Mouse (Mus musculus): ENCODE measurements around the gene Med15.
A peak's percentile ranks its signal among the peaks of the same experiment; 100 is the strongest.
"Not testable (repeated sequence)": the region's sequence is repeated elsewhere in the genome, so short reads cannot be mapped to it uniquely, and the experiment has no call there.

The Med15 gene

DNA sequence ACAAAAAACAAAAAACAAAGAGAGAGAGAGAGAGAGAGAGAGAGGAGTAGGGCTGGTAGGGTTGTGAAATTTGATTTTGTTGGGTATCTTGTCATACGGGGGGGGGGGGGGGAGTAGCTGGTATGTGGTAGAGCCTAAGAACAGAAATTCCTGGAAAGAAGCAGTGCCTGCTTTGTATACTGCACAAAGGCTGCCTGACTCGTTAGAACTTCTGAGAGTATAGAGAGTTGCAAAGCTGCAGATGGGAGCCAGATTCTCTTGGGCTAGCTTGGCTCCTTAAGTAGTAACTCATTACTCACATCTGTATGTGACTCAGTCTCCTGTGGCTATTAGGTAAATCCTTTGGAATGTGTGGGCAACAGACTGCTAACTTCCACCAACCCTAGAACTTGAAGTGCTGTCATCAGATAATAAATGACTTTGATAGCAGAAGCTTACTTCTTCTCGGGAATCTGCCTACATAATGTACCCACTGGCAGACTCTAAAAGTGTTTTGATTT, at the start of gene Med15:
Med15 (minus strand) TSS at position 51 of the 500 bp plus-strand sequence.
- DNase-seq (ENCODE audit: extremely low spot score): no peak

DNA sequence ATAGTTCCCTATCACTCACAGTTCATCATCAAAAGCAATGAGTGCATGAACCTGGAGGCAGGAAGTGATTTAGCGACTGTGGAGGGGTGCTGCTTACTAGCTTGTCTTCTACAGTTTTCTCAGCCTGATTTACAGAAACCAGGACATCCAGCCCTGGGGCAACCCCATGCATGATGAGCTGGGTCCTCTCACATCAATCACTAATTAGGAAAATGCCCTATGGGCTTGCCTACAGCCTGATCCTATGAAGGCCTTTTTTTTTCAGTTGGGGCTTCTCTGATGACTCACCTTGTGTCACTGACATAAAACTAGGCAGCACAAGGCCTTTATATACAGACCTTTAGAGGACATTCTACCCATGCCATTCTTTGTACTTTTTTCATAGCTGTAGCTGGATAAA, 47.0 kb upstream of the Med15 start:
- no peak for DNase-seq (ENCODE audit: extremely low spot score)

DNA sequence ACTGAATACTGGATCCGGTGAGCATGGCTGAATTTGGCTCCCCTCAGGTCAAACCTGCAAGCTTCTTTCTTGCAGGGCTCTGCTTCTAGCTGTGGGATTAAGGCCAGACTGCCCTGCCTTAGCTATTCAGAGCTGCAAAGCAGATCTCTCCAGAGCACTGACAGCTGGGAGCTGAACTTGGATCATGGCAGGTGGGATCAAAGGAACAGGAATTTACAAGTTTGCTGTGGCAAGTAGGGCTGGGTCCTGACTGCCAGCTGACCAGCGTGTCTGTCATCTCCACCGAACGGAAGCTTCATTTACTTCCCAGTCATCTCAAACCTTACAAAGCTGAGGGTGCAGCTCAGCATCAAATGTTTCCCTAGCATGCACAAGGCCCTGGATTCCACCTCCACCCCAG, 45.5 kb upstream of the Med15 start:
- DNase-seq (ENCODE audit: extremely low spot score): no peak

DNA sequence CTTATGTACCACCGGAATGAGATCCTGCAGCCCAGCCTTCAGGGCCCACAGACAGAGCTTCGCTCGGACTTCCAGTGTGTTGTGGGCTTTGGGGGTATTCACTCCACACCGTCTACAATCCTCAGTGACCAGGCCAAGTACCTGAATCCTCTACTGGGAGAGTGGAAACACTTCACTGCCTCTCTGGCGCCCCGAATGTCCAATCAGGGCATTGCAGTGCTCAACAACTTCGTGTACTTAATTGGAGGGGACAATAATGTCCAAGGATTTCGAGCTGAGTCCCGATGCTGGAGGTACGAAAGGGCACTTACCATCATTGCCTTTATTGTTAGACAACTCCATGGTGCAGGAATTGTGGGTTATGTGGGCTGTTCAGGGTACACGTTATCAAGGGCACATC, 44.1 kb upstream of the Med15 start:
- no peak for DNase-seq (ENCODE audit: extremely low spot score)

DNA sequence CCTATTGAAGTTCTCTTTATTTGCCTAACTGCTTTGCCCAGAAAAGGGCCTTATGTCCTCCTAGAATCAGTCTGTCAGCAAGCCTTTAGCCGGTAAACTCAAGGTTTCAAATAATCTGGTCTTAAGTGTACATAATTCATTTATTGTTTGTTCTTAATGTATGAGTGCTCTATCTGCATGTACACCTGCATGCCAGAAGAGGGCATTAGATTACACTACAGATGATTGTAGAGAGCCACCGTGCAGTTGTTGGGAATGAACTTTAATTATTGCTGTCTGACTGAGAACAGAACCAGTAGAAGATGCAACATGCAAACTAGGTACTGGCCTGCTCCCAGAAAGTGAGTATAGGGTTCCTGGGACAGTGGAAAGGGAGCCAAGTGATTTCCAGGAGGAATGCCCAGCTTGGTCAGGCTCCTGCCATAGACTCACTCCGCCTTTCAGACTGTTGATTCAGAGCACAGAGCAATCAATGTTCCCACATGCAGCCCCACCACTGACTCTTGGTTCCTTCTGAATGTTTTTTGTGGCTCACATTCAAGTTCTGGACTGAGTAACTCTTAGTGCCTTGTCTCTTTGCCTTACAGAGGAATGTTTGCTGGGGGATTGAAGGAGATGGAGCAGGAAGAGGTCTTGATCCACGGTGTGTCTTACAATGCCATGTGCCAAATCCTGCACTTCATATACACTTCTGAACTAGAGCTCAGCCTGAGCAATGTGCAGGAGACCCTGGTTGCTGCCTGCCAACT, 38.6 kb upstream of the Med15 start:
- no peak for DNase-seq (ENCODE audit: extremely low spot score)

DNA sequence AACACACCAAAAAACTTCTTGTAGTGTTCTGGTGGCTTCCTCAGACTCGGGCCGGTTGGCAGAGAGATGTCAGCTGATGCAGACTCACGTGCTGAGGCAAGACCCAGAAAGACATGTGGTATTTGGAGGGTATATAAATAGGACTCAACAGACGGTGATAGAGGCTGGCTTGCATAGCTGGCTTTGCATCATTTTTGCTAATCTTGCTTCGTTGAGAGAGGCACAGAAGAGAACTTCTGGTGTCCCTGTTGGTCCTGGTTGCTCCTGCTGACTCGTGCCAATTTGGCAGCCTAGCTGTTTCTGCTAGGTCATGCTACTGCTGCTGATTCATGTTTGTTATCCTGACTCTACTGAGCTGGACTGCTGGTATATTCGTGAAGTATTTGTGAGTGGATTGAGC, 36.1 kb upstream of the Med15 start:
- DNase-seq (ENCODE audit: extremely low spot score): no peak

DNA sequence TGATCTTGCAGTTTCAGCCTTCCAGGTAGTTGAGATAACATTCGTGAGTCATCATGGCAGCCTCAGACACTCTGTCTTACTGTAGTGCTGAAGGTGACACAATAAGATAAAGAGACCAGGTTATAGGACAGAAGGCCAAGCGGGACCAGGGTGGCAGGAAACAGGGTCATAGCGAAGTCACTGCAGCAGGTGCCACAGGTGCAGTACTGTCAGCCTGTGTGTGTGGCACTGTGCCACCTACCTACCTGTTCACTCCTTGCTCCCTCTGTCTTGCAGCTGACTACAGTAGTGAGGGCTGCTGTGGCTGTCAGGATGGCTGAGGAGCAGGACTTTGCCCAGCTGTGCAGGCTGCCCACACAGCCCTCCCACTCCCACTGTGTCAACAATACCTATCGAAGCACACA, 31.4 kb upstream of the Med15 start:
- no peak for DNase-seq (ENCODE audit: extremely low spot score)

DNA sequence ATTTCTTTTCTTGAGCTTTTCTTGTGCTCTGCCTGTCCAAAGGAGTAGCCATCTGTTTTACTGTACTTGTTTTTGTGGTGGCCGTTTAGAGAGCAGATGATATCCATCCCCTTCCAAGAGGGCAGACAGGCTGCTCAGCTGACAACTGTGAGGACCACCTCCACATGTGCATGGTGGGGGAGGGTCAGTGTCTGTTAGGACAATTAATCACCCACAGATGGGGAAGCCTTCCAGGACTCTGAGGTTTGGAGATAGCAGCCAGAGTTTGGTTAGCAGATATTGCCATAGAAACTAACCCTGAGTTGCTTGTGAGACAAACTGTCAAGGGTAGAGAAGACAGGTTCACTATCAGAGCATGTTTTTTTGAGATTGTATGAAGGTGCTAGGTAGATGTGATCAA, 28.4 kb upstream of the Med15 start:
- peak; percentile 31 for DNase-seq (ENCODE audit: extremely low spot score)

DNA sequence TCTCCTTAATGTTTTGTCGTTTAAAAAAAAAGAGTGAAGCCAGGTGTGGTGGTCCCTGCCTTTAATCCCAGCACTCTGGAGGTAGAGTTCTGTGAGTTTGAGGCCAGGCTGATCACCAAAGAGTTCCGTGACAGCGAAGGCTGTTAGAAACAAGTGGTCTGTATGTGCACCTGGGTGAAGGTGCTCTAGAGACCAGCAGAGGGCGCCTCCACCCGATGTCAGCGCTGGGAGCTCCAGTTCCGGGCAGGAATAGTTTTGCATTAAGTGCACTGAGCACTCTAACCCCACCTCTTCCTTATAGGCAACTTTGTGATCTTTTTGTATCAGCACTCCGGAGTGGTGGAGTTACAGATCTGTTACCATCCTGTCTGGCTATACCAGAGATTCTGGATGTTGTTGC, 28.0 kb upstream of the Med15 start:
- peak; percentile 48 for DNase-seq (ENCODE audit: extremely low spot score)

DNA sequence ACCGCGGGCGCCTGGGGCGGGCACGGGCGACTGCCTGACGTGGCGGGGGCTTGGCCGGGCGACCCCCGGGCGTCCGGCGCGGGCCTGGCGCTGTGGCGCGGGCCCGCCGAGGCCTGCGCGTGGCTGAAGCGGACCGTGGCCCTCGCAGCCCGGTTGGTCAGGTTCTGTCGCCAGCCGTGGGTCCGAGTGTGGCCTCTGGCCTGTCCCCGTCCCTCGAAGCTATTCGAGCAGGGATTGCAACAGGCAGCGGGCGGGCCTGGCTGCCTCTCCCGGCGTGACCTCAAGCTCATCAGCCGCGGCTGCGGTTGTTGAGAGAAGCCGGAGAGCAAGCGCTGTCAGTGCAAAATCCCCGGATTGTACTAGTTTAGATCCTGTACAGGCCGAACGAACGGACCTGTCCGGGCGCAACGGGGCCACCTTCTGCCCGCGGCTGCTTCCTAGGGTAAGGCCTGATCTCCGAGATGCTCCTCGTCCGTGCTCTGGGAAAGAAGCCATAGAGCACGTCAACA, 27.2 kb upstream of the Med15 start:
- peak; percentile 72 for DNase-seq (ENCODE audit: extremely low spot score)

DNA sequence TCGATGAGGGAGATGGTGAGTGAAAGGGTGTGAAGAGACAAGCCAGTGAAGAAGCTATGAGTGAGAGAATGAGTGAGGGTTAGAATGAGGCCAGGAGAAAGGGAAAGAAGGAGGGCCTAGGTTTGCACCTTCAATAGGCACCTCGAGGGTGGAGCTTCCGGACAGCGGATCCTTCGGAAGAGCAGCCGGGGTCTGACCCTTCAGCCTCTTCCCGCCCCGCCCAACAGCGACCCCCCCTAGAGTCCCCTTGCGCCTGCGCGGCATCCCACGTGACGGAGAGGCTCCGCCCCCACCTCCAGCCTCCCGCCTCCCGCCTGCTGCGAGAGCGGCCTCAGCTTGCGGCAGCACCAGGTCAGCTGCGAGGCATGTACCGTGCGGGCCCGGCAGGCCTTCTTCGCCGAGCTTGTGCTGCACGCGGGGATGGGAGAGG, 26.7 kb upstream of the Med15 start, which contains the start of gene Klhl22:
Klhl22 (plus strand) TSS at position 275 of the 430 bp plus-strand sequence.
- peak; percentile 97 for DNase-seq (ENCODE audit: extremely low spot score)

DNA sequence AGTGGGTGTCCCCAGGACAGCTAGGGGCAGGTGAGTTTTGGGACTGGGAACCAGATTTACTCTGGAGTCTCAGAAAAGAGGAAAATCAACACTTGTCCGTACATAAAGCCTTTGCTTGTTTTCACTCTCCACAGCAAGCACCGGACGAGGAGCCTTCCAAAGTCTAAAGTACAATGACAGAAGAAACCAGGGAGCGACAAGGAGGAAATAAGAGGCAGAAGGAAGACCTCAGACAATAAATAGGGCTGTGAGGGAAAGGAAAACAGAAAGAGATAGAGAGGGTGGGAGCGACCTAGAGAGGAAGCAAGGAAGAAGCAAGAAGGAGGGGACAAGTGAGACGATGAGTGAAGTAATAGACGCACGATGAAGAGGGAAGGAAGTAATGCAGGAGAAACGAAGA, 26.2 kb upstream of the Med15 start:
- DNase-seq (ENCODE audit: extremely low spot score): no peak

DNA sequence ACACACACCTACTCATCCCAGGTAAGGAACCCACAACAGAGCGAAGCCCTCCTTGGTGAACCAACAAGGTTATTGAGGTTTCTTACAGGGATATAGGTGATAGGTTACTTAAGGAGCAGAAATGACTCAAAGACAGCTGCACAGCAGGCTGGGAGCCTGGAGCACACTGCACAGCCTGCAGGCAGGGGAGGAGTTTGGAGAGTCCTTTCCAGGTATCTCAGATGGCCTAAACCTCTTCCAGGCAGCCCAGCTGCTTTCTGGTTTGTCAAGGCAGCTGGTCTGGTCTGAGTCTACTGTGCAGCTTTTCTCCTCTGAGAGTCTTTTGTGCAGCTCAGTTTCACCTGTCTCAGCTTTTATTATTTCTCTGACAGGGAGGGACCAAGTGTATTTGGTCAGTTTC, 25.1 kb upstream of the Med15 start:
- DNase-seq (ENCODE audit: extremely low spot score): no peak

DNA sequence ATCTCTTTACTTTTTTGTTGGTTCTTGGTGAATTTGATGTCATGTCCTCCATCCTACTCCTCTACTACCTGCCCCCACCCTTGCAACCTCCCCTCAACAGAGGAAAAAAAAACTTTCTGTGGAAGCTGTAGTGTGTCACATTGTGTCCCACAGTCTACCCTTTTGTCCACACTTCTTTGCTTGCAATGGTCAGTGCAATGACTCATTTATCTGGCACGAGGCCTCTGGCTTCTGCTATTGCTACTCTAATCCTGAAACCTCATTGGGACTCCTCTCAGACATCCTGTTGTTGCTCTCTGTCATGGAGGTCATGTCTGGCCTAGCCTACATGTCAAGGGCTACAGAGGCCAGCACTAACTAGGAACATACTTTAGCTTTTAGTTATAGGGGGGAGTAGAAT, 21.0 kb upstream of the Med15 start:
- no peak for DNase-seq (ENCODE audit: extremely low spot score)

DNA sequence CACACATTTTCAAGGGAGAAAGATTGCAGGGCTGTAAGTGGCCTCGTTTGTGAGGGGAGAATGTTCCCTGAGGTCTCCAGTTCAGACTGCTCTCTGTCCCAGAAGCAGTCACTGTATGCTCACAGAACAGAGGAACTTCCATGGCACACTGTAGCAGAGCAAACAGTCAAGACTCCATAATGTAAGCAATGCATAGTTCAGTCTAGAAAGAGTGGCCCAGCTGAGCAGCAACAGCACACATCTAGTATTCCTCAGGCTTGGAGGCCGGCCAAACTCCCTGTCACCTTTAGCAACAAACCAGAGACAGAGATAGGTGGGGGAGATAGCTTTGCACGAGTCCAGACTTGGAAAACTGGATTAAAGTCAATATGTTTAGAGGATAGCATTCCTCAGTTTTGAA, 20.3 kb upstream of the Med15 start:
- no peak for DNase-seq (ENCODE audit: extremely low spot score)

DNA sequence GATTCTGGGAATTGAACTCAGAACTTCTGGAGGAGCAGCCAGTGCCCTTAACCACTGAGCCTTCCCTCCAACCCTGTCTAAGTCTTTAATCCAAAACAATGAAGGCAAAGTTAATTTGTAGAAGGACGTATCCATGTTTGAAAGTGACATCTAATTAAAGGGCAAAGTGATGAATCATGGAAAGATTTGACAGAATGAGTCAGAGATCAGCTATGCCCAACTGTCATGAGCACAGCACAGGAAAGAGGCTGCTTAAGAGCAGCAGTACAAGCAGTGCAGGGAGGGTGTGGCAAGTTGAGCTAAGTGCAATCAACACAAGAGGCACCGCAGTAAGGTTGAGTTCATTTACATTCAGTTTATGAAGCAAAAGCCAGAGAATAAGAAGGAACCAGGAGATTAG, 12.4 kb upstream of the Med15 start:
- no peak for DNase-seq (ENCODE audit: extremely low spot score)

DNA sequence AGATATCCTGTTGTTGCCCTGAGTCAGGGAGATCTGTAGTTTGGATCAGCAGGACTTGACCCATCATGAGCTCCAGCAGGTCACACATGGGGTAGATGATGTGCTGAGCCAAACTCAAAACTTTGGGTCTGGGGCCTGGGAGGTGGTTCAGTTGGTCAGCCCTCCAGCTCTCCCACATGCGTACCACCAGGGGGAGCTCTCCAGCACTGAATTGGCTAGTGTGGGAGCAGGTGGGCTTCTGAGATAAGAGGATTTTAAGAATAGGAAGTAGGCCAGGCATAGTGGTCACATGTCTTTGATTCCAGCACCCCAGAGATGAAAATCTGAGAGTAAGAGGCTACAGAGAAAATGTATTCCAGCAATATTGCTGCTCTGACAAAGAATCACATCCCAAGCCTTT, 11.8 kb upstream of the Med15 start:
- peak; percentile 59 for DNase-seq (ENCODE audit: extremely low spot score)

DNA sequence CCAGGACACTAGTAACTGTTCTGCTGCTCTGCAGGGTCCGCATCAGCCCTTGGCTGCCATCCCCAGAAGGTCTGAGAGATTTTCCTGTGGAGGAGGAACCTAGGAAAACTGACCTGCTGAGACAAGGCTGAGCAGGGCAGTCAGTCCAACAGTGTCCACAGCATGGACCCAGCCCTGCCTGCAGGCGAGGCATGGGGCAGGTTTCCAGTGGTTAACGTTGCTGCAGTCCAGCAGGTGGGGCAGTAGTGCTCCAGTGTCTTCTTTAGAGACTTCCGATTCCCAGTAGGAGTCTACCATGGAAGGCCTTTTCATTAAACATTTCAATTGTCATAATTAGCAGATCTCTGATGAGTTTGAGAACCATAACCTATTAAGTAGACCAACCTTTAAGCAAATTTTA, 10.6 kb upstream of the Med15 start:
- no peak for DNase-seq (ENCODE audit: extremely low spot score)

DNA sequence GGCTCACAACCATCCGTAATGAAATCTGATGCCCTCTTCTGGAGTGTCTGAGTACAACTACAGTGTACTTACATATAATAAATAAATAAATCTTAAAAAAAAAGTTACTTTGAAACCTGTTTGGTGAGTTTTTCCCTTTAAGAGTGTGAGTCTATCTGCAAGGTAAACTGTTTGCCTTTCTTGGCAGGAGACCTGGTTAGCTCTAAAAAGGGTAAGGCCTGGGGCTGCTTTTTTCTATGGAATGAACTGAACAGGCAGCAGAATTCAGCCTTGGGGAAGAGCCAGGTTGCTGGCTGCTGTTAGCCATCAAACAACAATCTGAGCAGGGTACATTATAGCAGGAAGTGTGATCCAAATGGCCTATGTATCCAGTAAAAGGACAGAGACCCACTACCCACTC, 10.1 kb upstream of the Med15 start:
- no peak for DNase-seq (ENCODE audit: extremely low spot score)

DNA sequence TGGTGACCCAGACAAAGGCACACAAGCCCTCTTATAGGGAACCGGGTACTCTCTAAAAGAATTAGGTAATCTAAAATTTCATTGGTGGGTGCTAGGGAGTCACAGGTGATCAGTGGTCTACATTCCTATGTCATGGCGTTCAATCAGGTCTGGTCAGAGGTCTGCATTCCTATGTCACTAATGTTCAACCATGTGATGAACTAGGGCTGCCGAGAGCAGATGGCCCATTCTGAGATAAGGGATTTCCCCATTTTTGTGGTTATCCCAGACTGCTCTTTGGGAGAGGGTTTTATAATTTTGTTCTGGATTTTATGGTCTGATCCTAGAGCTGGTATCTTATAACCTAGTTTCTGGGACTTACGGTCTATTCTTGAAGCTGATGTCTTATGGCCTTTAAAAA, 7.4 kb upstream of the Med15 start:
- no peak for DNase-seq (ENCODE audit: extremely low spot score)

DNA sequence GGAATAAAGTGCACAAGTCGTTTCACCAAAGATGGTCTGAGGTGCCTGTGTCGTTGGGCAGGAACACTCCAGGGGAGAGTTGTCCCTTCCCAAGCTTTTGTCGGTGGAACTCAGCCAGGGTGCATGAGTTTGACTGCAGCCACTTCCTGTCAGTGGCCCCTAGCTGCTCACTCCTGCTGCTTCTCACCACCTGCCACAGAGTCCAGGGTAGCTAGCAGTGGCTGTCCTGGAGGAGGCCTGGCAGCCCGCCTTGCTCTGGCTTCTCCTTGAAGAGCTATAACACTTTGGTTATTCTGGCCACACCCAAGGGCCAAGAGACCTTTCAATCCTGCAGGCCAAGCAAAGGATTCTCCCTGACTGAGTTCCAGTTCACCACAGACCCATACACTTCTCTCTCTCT, 3.5 kb upstream of the Med15 start:
- no peak for DNase-seq (ENCODE audit: extremely low spot score)

DNA sequence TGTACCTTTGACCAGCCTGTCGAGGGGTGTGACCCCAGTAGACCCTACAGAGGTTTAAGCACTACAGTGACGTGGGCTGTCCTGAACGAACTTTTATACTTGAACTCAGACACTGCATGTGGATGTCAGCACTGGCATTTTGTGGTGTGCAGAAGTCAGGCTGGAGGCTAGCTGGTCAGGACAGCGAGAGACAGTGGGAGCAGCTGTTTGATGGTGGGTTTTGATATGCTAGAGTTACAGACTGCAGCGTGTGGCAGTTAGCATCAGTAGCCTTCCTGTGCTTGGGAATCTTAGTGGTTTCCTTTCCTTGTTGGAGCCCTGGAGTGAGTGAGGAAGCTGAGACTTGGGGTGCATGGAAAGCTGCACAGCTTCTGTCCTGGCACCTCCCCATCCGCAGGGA, 2.2 kb upstream of the Med15 start:
- not testable (repeated sequence) for DNase-seq (ENCODE audit: extremely low spot score)

DNA sequence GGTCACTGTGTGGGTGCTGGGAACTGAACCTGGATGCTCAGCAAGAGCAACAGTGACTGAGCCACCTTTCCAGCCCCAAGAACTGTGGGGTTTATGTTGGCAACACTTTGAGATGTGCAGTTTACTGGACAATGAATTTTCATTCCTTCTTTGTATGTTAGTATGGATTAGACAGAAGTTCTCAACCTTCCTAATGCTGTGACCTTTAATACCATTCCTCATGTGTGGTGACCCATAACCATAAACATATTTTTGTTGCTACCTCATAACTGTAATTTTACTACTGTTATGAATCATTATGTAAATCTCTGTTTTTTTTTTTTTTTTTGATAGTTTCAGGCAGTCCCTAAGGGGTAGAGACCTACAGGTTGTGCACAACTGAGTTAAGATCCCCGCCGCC, 955 bp upstream of the Med15 start:
- no peak for DNase-seq (ENCODE audit: extremely low spot score)

DNA sequence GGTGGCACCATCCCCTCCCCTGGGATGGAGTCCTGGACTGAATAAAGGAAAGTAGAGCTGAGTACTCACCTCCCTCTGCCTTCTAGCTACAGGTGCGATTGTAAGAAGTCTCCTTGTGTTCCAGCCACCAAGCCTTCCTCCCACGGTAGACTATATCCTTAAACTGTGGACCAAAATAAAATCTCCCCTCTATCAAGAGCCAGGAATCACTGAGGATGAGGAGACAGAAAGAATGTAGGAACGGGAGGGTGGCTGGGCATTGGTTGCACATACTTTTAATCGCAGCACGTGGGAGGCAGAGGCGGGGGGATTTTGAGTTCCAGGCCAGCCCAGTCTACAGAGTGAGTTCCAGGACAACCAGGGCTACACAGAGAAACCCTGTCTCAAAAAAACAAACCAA, 260 bp downstream of the Med15 start:
- DNase-seq (ENCODE audit: extremely low spot score): no peak

All from embryo, embryonic 9.5 days (tissue).